Mouse (Mus musculus) left cerebral cortex, adult 18-20 months (tissue): ENCODE results near the gene Chd3. TPM values are rescaled to one million over a fixed set of nuclear protein-coding genes. Genes with fewer than 3 reads are reported as not detected.
"Not testable (repeated sequence)": the region's sequence is repeated elsewhere in the genome, so short reads cannot be mapped to it uniquely, and the experiment has no call there.

ENCODE experiments used
- DNase-seq, 2 experiments: peaks; one replicate each; pipeline ENCODE4 v3.0.0; 2021 to 2022; ENCODE audit warnings: low spot score in 2 of 2, mixed read lengths in 1 of 2
- total RNA-seq, 2 experiments: library from RNA; stranded (reverse); gene quantifications; 2 replicates each; pipeline ENCODE4 v1.2.3; 2021

Chd3 gene
- total RNA-seq, 2 experiments from 2014 or later: 346 to 387 TPM

GRCm38 (mm10) chr11:69325628-69326407 lies 43.4 kb downstream of the Chd3 start, which contains the start of gene Kcnab3:
TSS of gene Kcnab3 (plus strand) at chr11:69326258.
- DNase-seq: peak; percentile 77 to 85

- no peak for DNase-seq
These were observed 44.5 kb downstream of the Chd3 start for GRCm38 (mm10) chr11:69324749-69325148.

GRCm38 (mm10) chr11:69323667-69324111 lies 45.5 kb downstream of the Chd3 start, which contains the start of the genes Cntrob and Trappc1:
TSS of gene Cntrob (minus strand) at chr11:69323775.
TSS of gene Trappc1 (plus strand) at chr11:69323980.
- DNase-seq: peak; percentile 99

GRCm38 (mm10) chr11:69322693-69323471 lies 46.3 kb downstream of the Chd3 start:
- DNase-seq: no peak

GRCm38 (mm10) chr11:69322010-69322409 lies 47.2 kb downstream of the Chd3 start:
- DNase-seq: peak in 1 of 2 experiments; percentile 58

- no peak for DNase-seq
These were observed 47.6 kb downstream of the Chd3 start for GRCm38 (mm10) chr11:69321580-69321979.

- not testable (repeated sequence) for DNase-seq
These were observed 51.2 kb downstream of the Chd3 start for GRCm38 (mm10) chr11:69318000-69318399.

GRCm38 (mm10) chr11:69316361-69316760 lies 52.8 kb downstream of the Chd3 start:
- no peak for DNase-seq

- no peak for DNase-seq
These were observed 57.9 kb downstream of the Chd3 start for GRCm38 (mm10) chr11:69311266-69311665.

DNA sequence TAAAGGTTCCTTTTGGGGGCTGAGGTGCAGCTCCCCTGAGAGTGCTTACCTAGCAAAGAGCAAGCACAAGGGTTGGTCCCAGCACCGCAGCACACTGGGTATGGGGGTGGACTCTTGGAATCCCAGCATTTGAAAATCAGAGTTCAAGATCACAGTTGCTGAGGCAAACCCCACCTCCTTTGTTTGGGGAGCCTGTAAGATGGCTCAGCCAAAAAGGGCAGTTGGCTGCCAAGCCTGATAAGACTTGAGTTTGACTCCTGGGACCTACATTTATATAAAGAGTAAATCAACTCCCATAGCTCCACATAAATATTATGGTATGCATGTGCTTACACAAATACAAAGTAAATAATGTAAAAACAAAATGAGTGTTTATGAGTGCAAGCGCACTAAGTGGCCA lies 63.2 kb downstream of the Chd3 start:
- DNase-seq: no peak

DNA sequence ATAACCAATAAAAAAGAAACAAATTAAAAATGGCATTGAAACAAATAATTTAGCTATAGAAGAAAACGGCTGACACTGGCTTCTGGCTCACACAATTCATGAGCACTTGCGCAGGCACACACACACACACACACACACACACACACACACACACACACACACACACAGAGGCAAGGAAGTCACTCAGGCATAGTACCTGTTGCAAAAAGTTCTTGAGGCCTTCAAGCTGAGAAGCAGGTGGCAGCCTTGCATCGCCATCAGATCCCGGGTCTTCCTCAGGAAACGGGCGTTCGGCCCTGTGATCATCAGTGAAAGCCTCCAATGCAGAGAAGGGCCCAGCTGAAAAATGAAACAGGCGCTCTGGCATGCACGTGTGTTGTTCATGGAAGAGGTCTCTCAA lies 63.9 kb downstream of the Chd3 start:
- DNase-seq: no peak

- DNase-seq: no peak
These were observed 66.4 kb downstream of the Chd3 start for GRCm38 (mm10) chr11:69302817-69303216.

DNA sequence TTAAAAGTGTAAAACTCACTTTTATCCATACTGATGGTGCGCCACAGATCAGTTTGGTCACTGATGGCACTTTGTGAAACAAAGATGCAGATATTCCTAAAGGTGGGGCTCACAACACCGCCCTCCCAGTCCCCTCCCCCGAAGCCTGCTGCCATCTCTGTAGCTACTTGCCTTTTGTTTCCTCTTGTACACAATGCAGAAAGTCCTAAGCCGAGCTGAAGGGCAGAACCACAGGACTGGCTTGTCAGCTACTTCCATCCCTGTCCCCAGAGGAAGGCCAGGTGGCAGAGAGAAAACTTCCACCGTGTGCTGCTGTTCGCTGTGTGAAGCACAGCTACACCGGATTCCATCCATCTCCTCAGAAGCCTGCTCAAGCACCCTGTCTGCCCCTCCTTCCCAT lies 71.0 kb downstream of the Chd3 start:
- no peak for DNase-seq

GRCm38 (mm10) chr11:69297799-69298198 lies 71.4 kb downstream of the Chd3 start:
- DNase-seq: peak; percentile 5 to 31

DNA sequence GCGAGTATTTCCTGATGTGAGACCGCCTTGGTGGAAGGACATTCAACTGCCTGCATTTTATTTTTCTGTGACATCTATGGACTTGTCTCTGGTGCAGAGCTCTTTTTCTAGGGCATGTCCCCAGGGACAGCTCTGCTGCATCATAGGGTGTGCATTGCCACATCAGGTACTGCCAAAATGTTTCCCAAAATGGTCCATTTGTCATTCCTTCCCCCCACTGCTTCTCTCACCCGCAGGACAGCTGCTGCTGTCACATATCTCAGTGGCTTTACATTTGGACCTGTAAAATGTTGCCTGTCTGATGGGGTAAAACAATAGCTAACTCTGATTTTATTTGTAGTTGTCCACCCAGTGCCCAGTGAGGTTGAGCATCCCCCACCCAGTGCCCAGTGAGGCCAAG lies 73.9 kb downstream of the Chd3 start:
- peak; percentile 30 to 36 for DNase-seq

Other genes starting within 250 kb of the Chd3 start
- gene Hes7, start 249.0 kb downstream of the Chd3 start, total RNA-seq: under 1 TPM; 0.42 to 0.79 TPM
- under 1 TPM; 0.53 to 0.98 TPM for gene 9130213A22Rik, start 246.8 kb downstream of the Chd3 start, total RNA-seq
- gene Aloxe3, start 243.5 kb downstream of the Chd3 start, total RNA-seq: 1 to 10 TPM; 4.4 to 6.8 TPM
- gene Alox12b, start 212.4 kb downstream of the Chd3 start, total RNA-seq: 10 to 100 TPM in 1 of 2 experiments, 1 to 10 TPM in 1; 9.8 to 13.7 TPM
- 10 to 100 TPM; 10.2 to 11.7 TPM for gene Alox8, start 171.6 kb downstream of the Chd3 start, total RNA-seq
- 1 to 10 TPM; 1.2 TPM for gene Gucy2e, start 132.4 kb downstream of the Chd3 start, total RNA-seq
- gene Cntrob, start 45.6 kb downstream of the Chd3 start, total RNA-seq: 10 to 100 TPM; 15.2 to 25.0 TPM
- 10 to 100 TPM; 53.2 to 59.5 TPM for gene Trappc1, start 45.4 kb downstream of the Chd3 start, total RNA-seq
- gene Kcnab3, start 43.1 kb downstream of the Chd3 start, total RNA-seq: 100 to 1,000 TPM in 1 of 2 experiments, 10 to 100 TPM in 1; 75.3 to 102 TPM
- gene Rnf227, start 28.9 kb downstream of the Chd3 start, total RNA-seq: 100 to 1,000 TPM; 186 to 190 TPM
- 100 to 1,000 TPM; 117 to 120 TPM for gene Naa38, start 26.1 kb upstream of the Chd3 start, total RNA-seq
- gene Cyb5d1, start 26.2 kb upstream of the Chd3 start, total RNA-seq: 10 to 100 TPM; 42.7 to 48.1 TPM
- gene Tmem88, start 28.8 kb upstream of the Chd3 start, total RNA-seq: 1 to 10 TPM; 3.4 to 3.7 TPM
- gene Kdm6b, start 44.3 kb upstream of the Chd3 start, total RNA-seq: 10 to 100 TPM; 28.2 to 32.2 TPM
- 1 to 10 TPM; 2.2 to 3.7 TPM for gene Dnah2, start 179.7 kb upstream of the Chd3 start, total RNA-seq
- gene Efnb3, start 190.8 kb upstream of the Chd3 start, total RNA-seq: 10 to 100 TPM; 51.9 to 65.6 TPM
- 10 to 100 TPM in 1 of 2 experiments, 1 to 10 TPM in 1; 9.2 to 10.7 TPM for gene Wrap53, start 210.8 kb upstream of the Chd3 start, total RNA-seq
- 10 to 100 TPM; 22.9 to 25.9 TPM for gene Trp53, start 211.0 kb upstream of the Chd3 start, total RNA-seq
- 100 to 1,000 TPM; 392 to 424 TPM for gene Atp1b2, start 236.5 kb upstream of the Chd3 start, total RNA-seq
- gene Shbg, start 248.5 kb upstream of the Chd3 start, total RNA-seq: not detected